Mouse (Mus musculus): Measurements from ENCODE around the gene Pmp22. TPM values are rescaled to one million over a fixed set of nuclear protein-coding genes. Genes with fewer than 3 reads are reported as not detected.

The Pmp22 gene
- polyA plus RNA-seq, 1 experiment: 24.6 TPM

DNA sequence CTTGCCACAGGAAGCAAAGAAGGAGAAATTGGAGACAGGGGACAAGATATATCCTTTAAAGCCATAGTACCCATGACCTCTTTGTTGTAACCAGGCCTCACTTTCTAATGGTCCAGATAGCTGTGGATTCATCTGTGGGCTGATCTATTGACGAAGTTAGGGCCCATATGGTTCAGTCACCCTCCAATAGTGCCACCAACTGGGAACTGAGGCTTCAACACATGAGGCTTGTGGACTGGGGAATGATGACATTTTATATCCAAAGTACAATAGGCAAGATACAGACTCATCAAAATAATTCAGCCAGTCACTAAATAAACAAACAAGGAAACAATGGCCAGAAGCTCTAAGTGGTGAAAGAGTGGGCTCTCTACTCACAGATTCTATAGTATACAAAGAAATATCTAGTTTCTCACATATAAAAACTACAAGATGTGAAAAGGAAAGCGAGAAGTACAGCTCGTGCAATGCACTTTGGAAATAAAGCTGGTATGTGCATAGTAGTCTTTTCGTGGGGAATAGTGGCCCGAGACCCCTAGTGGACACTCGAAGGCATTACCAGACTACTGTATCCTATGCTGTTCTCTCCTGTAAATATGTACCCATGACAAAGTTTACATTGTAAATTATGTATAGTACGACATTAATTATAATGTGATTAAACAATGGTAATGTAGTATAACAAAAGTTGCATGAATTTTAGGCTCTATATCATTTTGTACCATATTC lies 36.1 kb downstream of the Pmp22 start:
- no peaks in the 10 kb centered on the region for H3K36me3 ChIP-seq (ENCODE audit: control insufficient read depth, insufficient read depth, low read length)
- no peaks in the 10 kb centered on the region for H3K4me1 ChIP-seq (ENCODE audit: control insufficient read depth, insufficient read depth, insufficient read length)
- no peak overlapping the region for H3K27ac ChIP-seq (ENCODE audit: insufficient read depth, low read length)
- no peaks in the 10 kb centered on the region for H3K27me3 ChIP-seq (ENCODE audit: control insufficient read depth, insufficient read depth, low read length)
- no peak for DNase-seq (ENCODE audit: low read depth in 1 of 2, low spot score in 2 of 2)
- no peak overlapping the region for H3K4me3 ChIP-seq (ENCODE audit: extremely low read depth, insufficient read depth, insufficient read length)
- WGBS: 42% methylated on average over 7 of the region's 7 CpGs
- no peak for TF ChIP-seq POLR2A (IDR thresholded peaks at IDR 0.05; ENCODE audit: low read depth, low read length)
- TF ChIP-seq CTCF (IDR thresholded peaks at IDR 0.05; ENCODE audit: extremely low read depth, insufficient read depth, insufficient read length, insufficient replicate concordance): peak; percentile 20; the same call in 1 of the 2 replicates

DNA sequence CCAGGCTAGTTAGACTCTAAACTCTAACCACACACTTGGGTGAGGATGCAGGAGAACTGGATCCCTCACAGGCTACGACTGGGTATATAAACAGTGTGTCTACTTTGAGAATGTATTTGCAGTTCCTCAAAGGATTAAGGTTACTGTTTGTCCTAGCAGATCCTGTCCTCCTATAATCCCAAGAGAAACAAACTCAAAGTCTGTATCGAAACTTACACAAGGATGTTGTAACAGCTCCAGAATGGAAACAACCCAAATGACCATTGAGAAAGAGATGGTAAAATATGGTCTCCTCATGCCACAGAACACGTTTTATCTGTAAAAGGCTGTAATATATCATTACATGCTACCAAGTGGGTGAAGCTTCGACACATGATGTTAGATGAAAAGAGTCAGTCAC lies 39.0 kb downstream of the Pmp22 start:
- 81% methylated on average over 4 of the region's 4 CpGs for WGBS

DNA sequence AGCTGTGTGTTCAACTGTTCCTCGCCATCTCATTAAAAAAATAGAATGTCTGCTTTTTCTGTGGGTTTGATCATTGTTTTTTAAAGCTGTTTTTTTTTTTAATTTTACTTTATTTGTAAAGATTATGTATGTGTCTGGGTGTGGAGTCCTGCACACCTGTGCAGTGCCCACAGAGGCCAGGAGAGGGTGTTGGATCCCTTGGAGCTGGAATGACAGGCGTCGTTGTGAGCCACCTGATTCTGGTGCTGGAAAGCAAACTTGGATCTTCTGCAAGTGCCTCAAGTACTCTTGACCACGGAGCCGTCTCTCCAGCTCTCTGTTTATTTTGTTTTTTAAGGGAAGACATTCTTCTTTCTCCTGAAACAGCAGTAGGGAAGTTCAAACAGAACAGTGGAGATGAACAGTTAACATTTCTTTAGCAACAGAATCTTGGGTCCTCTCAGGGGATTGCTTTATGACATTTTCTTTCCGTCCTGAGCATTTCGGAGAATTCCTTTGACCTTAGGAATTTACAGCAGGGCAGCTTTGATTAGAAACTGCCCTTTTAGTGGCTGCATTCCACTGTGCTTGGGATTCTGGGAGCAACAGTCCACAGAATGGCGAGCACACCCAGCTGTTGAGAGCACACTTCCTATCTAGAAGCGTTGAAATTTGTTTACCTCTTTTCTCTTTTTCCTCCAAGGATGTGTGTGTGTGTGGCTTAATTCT lies 39.9 kb downstream of the Pmp22 start:
- Histone ChIP-seq H3K27ac (ENCODE audit: insufficient read depth, low read length) (no peak overlapping the region), H3K27me3 (ENCODE audit: control insufficient read depth, insufficient read depth, low read length) (no peaks in the 10 kb centered on the region), H3K36me3 (ENCODE audit: control insufficient read depth, insufficient read depth, low read length) (no peaks in the 10 kb centered on the region), H3K4me3 (ENCODE audit: extremely low read depth, insufficient read depth, insufficient read length) (no peak overlapping the region), H3K4me1 (ENCODE audit: control insufficient read depth, insufficient read depth, insufficient read length) (no peaks in the 10 kb centered on the region)
- no peak for DNase-seq (ENCODE audit: low read depth in 1 of 2, low spot score in 2 of 2)
- TF ChIP-seq POLR2A (IDR thresholded peaks at IDR 0.05; ENCODE audit: low read depth, low read length): no peak
- no peak for TF ChIP-seq CTCF (IDR thresholded peaks at IDR 0.05; ENCODE audit: extremely low read depth, insufficient read depth, insufficient read length, insufficient replicate concordance)
- WGBS: 53% methylated on average over 9 of the region's 9 CpGs

More for the DNA sequence above, 39.0 kb downstream of the Pmp22 start:
- Histone ChIP-seq H3K27ac (ENCODE audit: insufficient read depth, low read length) (no peak overlapping the region), H3K27me3 (ENCODE audit: control insufficient read depth, insufficient read depth, low read length) (no peaks in the 10 kb centered on the region), H3K4me1 (ENCODE audit: control insufficient read depth, insufficient read depth, insufficient read length) (no peaks in the 10 kb centered on the region), H3K4me3 (ENCODE audit: extremely low read depth, insufficient read depth, insufficient read length) (no peak overlapping the region), H3K36me3 (ENCODE audit: control insufficient read depth, insufficient read depth, low read length) (no peaks in the 10 kb centered on the region)
- DNase-seq (ENCODE audit: low read depth in 1 of 2, low spot score in 2 of 2): no peak
- no peak for TF ChIP-seq CTCF (IDR thresholded peaks at IDR 0.05; ENCODE audit: extremely low read depth, insufficient read depth, insufficient read length, insufficient replicate concordance)
- TF ChIP-seq POLR2A (IDR thresholded peaks at IDR 0.05; ENCODE audit: low read depth, low read length): no peak

DNA sequence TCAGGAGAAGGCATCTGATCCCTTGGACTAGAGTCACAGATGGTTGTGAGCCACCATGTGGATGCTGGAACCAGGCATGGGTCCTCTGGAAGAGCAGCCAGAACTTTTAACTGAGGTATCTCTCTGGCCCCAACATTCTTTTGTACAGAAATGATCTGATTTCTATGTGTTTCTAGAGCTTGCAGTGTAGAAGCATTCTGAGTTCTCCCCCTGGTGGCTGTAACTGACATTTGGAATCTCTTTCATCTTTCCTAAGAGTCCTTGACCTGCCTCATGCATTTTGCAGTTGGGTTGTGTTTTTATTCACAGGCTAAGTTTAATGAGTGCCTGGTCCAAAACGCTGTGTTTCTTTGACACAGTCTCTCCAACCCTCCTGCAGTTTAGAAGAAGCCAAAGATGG lies 43.2 kb downstream of the Pmp22 start:
- no peak for DNase-seq (ENCODE audit: low read depth in 1 of 2, low spot score in 2 of 2)
- no peak for TF ChIP-seq CTCF (IDR thresholded peaks at IDR 0.05; ENCODE audit: extremely low read depth, insufficient read depth, insufficient read length, insufficient replicate concordance)
- TF ChIP-seq POLR2A (IDR thresholded peaks at IDR 0.05; ENCODE audit: low read depth, low read length): no peak
- H3K27ac ChIP-seq (ENCODE audit: insufficient read depth, low read length): no peak overlapping the region
- H3K4me1 ChIP-seq (ENCODE audit: control insufficient read depth, insufficient read depth, insufficient read length): no peaks in the 10 kb centered on the region
- no peak overlapping the region for H3K4me3 ChIP-seq (ENCODE audit: extremely low read depth, insufficient read depth, insufficient read length)
- 43% methylated on average over 1 of the region's 1 CpGs for WGBS
- H3K27me3 ChIP-seq (ENCODE audit: control insufficient read depth, insufficient read depth, low read length): no peaks in the 10 kb centered on the region
- H3K36me3 ChIP-seq (ENCODE audit: control insufficient read depth, insufficient read depth, low read length): no peaks in the 10 kb centered on the region

DNA sequence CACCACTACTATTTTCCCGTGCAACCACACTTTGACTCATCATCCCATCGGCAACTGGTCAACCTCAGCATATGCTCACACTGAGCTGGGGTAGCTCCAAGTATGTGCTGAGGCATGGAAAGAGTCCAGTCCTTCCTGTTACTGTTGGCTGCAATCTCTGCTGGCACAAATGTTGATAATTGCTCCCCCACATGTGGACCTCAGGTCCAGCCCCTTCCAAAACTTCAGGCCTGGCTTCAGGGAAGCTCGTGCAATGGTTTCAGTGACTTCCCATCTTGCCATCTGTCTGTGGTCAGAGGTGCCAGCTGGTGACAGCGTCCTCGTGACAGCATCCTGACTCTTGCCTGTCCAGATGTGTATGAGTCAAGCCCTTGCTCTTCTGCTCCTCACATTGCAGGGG lies 44.8 kb downstream of the Pmp22 start:
- Histone ChIP-seq H3K4me3 (ENCODE audit: extremely low read depth, insufficient read depth, insufficient read length) (no peak overlapping the region), H3K27me3 (ENCODE audit: control insufficient read depth, insufficient read depth, low read length) (no peaks in the 10 kb centered on the region), H3K27ac (ENCODE audit: insufficient read depth, low read length) (no peak overlapping the region), H3K4me1 (ENCODE audit: control insufficient read depth, insufficient read depth, insufficient read length) (no peaks in the 10 kb centered on the region), H3K36me3 (ENCODE audit: control insufficient read depth, insufficient read depth, low read length) (no peaks in the 10 kb centered on the region)
- 66% methylated on average over 5 of the region's 5 CpGs for WGBS
- no peak for DNase-seq (ENCODE audit: low read depth in 1 of 2, low spot score in 2 of 2)
- TF ChIP-seq CTCF (IDR thresholded peaks at IDR 0.05; ENCODE audit: extremely low read depth, insufficient read depth, insufficient read length, insufficient replicate concordance): no peak
- TF ChIP-seq POLR2A (IDR thresholded peaks at IDR 0.05; ENCODE audit: low read depth, low read length): no peak

DNA sequence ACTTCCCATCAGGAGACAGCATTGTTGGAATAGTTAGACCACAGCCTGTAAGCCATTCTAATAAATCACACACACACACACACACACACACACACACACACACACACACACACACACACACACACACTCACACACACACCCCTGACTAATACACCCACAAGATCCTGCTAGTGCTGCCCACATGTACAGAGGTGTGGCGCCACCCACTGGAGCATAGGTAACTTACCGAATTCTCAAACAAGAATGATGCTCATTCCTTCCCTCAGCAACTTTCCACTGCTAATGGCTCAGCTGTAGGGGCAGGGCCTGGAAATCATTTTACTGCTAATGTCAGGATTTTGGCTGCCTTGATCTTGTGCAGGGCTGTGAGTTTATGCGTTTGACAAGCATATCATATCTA lies 46.5 kb downstream of the Pmp22 start:
- no peaks in the 10 kb centered on the region for H3K27me3 ChIP-seq (ENCODE audit: control insufficient read depth, insufficient read depth, low read length)
- H3K4me3 ChIP-seq (ENCODE audit: extremely low read depth, insufficient read depth, insufficient read length): no peak overlapping the region
- no peak for DNase-seq (ENCODE audit: low read depth in 1 of 2, low spot score in 2 of 2)
- no peaks in the 10 kb centered on the region for H3K4me1 ChIP-seq (ENCODE audit: control insufficient read depth, insufficient read depth, insufficient read length)
- H3K36me3 ChIP-seq (ENCODE audit: control insufficient read depth, insufficient read depth, low read length): no peaks in the 10 kb centered on the region
- WGBS: 64% methylated on average over 3 of the region's 3 CpGs
- no peak for TF ChIP-seq POLR2A (IDR thresholded peaks at IDR 0.05; ENCODE audit: low read depth, low read length)
- no peak for TF ChIP-seq CTCF (IDR thresholded peaks at IDR 0.05; ENCODE audit: extremely low read depth, insufficient read depth, insufficient read length, insufficient replicate concordance)
- no peak overlapping the region for H3K27ac ChIP-seq (ENCODE audit: insufficient read depth, low read length)

DNA sequence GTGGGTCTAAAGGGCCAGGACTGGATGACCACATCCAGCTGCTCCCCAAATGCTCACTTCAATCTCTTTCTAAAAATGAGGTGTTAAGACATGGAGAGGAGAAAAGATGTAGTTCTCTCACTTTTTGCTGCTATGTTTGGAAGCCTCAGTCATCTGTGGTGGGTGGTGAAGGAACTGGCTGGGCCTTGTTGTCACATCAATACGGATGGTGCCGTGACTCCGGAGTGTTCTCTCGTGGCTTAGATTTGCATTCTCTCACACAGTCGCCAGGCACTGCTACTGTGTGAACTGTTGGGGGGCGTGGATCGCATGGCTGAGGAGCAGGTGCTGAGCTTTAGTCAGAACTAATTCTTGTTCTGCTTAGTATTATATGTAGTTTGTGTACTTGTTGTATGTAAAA lies 47.6 kb downstream of the Pmp22 start:
- 87% methylated on average over 7 of the region's 7 CpGs for WGBS
- H3K4me1 ChIP-seq (ENCODE audit: control insufficient read depth, insufficient read depth, insufficient read length): no peaks in the 10 kb centered on the region
- no peak overlapping the region for H3K4me3 ChIP-seq (ENCODE audit: extremely low read depth, insufficient read depth, insufficient read length)
- no peak overlapping the region for H3K27ac ChIP-seq (ENCODE audit: insufficient read depth, low read length)
- DNase-seq (ENCODE audit: low read depth in 1 of 2, low spot score in 2 of 2): no peak
- H3K27me3 ChIP-seq (ENCODE audit: control insufficient read depth, insufficient read depth, low read length): no peaks in the 10 kb centered on the region
- H3K36me3 ChIP-seq (ENCODE audit: control insufficient read depth, insufficient read depth, low read length): no peaks in the 10 kb centered on the region
- TF ChIP-seq POLR2A (IDR thresholded peaks at IDR 0.05; ENCODE audit: low read depth, low read length) (no peak), CTCF (IDR thresholded peaks at IDR 0.05; ENCODE audit: extremely low read depth, insufficient read depth, insufficient read length, insufficient replicate concordance) (no peak)
